Mouse (Mus musculus) regulatory T cell (primary cell): Measurements from ENCODE around the gene Tlr2.

Experiments used
- in situ Hi-C: fragments of 300-600 bp; cut with MboI, MseI; formaldehyde crosslinking; loops from one replicate; pipeline ENCODE4 v1.15.1; 2025; ENCODE audit warnings: high pct_unique_total_duplicates

Gene Tlr2

DNA sequence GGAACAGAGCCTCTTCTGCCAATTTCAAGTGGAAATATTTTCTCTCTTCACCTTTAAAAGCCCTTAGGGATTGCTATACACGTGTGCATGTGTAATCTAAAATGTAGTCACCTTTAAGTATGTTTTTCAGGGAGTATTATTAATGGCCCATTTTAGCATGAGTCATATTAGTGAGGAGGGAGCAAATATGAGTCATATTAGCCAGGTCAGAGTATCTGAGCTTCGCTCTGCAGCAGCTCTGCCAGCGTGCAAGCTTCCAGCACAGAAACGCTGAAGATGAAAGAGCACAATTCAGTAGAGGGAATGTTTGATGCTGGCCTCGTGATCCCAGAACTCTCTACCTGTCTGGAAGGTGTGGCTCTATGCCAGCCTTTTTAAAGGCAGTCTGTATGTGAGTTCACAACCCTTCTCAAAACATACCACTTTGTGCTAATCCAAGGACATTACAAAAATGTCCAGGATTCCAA, 13.4 kb downstream of the Tlr2 start:
- in situ Hi-C loops, result loop anchor here (25.0 kb wide), 1 partner anchor 1641 kb away; no protein-coding TSS in a partner anchor

- in situ Hi-C loops, result loop anchor here (25.0 kb wide), 1 partner anchor 1640 kb away; no protein-coding TSS in a partner anchor
These were observed 13.9 kb downstream of the Tlr2 start for GRCm38 (mm10) chr3:83827684-83828083.

DNA sequence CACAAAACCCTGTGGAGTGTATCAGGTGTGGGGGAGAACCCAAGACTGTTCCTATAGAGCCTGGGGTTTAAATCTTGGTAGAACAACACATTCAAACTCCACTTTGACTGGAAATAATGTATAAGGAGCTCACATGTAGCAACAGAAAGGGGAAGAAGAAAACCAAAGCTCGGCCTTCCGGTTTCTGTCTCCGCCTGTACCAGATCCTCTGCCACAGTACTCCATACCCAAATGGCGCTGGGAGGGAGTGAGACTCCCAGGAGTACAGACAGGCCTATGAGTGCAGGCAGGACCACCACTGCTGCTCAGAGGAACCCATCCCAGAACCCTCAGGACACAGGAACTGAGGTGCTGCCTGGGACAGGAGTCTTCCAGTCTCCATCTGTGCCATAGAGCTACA, 17.8 kb downstream of the Tlr2 start:
- in situ Hi-C loops, result no loop called here

DNA sequence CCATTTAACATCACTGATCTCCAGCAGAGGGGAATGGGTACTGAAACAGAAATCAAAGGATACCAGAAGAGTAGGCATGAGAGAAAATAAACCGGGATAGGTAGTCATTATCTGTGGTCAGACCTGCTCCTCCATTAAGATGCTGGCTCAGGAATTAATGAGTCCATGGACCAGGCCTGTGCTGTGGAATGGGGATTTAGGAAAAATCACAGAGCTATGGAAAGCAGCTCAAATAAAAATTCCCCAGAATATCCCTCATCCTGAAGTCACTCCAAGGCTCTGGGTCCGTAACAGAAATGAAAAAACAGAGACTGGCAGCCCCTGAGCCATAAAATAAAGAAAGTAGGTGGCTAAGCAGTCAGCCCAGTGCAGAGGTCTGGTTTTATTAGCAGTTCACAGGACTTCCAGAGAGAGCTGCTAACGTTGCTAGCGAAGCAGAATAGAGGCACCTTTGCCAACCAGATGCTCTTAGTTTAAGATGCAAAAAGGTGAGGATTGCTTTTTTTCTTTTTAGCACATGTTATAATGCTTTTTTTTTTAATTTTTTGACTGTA, 25.1 kb downstream of the Tlr2 start:
- in situ Hi-C loops, result no loop called here

GRCm38 (mm10) chr3:83812863-83813262, 28.7 kb downstream of the Tlr2 start:
- in situ Hi-C loops, result loop anchor here (5.0 kb wide), 1 partner anchor 74 kb away; no protein-coding TSS in a partner anchor

- in situ Hi-C loops, result loop anchor here (5.0 kb wide), 1 partner anchor 75 kb away; no protein-coding TSS in a partner anchor
These were observed 29.6 kb downstream of the Tlr2 start for GRCm38 (mm10) chr3:83811987-83812386.

DNA sequence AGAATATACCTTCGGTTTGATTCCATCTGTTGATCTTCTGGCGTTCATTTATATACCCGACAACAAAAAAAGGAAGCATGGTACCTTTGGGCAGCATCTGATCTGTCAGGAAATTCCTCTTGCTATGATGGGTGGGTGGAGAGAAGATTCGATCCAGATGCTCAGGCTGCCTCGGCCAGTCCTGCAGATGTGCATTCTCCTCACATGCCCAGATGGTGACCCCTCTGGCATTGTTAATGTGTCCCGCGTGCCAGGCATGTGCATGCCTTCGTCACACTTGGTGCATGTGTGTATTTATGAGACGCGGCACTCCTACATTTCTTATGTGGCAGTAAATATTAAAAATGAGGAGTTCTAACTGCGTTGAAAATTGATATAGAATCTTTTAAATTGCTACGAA, 33.1 kb downstream of the Tlr2 start:
- in situ Hi-C loops, result no loop called here

DNA sequence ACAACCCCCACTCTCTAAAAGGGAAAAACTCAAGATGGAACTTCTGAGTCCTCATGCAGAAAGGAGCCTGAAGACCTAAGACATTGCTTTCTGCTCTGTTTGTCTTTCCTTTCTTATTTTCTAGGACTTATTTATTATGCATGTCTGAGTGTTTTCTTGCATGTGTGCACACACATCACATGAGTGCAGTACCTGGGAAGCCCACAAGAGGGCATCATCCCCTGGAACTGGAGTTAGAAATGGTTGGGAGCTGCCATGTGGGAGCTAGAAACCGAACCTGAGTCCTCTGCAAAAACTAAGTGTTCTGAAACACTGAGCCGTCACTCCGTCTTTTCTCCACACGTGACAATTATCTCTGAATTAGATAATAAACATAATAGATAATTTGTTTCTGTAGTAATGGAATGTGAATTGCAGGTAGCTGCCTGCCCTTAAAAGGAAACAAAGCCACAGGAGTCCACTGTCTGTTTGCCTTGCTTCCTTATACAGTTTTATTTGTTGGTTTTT, 39.9 kb downstream of the Tlr2 start:
- in situ Hi-C loops, result no loop called here

DNA sequence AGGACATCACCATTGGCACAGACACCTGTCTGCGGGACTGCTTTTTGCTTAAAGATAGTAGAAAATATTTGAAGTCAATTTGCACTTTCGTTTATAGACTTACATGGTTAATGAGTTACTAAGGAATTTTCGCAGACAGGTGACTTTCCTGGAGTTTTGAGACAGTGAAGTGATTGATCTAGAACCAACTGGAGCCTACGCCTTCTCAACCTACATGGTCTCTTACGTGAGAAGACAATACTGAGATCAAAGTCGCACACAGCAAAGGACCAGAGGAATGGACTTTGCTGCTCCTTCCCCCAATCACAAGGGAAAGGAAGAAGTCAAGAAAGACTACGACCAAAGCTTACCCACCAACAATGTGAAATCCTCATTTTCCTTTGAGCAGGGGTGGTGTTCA, 42.1 kb downstream of the Tlr2 start:
- in situ Hi-C loops, result no loop called here

DNA sequence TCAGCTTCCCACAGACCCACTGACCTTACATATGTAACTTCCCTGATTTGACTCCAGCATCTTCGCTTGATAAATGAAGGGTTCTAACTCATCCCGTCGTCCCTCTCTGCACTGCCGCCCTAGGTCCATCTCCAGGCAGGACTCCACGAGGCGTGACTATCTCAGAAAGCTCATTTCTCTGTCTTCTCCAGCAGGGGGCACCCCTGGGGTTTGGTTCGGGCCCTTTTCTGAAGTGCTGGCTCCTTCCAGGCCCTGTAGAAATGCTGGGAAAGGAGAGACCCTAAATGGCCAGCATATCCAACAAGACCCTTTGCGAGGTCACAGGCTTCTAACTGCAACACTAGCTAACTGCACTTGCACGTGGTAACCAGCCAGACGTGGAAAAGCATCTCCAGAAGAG, 43.7 kb downstream of the Tlr2 start:
- in situ Hi-C loops, result no loop called here

- in situ Hi-C loops, result no loop called here
These were observed 44.5 kb downstream of the Tlr2 start for GRCm38 (mm10) chr3:83797098-83797497.

DNA sequence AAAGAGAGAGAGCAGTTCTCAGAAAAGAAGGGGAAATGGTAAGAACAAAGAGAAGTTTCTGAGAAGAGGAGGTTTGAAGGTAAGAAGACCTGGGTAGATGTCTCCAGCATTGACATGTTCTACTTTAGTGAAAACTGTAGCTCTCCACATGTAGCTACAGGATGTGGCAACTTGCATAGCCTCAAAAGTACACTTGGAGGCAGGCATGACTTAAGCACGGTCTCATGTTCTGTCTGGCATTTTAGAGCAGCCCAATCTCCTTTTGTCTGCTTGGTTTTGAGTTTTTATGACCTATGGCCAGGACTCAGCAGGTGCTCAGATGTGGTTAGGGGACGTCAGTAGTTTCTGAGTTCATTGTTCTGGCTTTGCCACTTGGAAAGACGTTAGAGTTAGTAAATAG, 50.1 kb downstream of the Tlr2 start:
- in situ Hi-C loops, result no loop called here

GRCm38 (mm10) chr3:83789651-83790451, 51.7 kb downstream of the Tlr2 start:
- in situ Hi-C loops, result loop anchor here (10.0 kb wide), 1 partner anchor 1035 kb away; no protein-coding TSS in a partner anchor

DNA sequence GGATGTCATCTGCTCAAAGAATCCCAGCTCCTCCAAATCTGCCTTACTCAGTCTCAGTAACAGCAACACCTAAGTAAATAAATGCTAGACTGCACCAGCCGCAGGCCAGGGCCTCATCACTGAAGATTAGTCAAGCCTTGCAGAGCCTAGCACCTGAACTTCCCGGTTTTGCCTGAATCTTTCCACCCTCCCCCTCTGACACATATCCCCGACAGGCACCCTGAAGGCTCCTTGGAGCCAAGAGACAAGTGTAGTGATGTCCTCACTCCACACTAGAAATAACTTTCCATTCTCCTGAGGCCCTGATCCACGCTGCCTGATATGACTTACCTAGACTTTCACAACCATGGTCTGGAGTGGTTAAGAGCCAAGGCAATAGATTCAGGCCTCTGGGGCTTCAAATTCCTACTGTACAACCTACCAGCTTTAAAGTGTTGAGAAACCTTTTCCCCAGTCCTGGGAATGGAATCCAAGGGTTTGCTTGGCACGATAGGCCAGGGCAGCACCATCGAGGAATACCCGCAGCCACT, 53.7 kb downstream of the Tlr2 start:
- in situ Hi-C loops, result loop anchor here (10.0 kb wide), 1 partner anchor 1037 kb away; no protein-coding TSS in a partner anchor

- in situ Hi-C loops, result loop anchor here (10.0 kb wide), 1 partner anchor 1038 kb away; no protein-coding TSS in a partner anchor
These were observed 54.5 kb downstream of the Tlr2 start for GRCm38 (mm10) chr3:83787086-83787485.
